Mouse (Mus musculus) hindbrain, postnatal 0 days (tissue): ENCODE data around the gene Cnp. TPM values are rescaled to one million over a fixed set of nuclear protein-coding genes. Genes with fewer than 3 reads are reported as not detected.

Source experiments
- ATAC-seq: fragments of 200-750 bp; cut with Nextera tagmentation; 2 replicates; pipeline ENCODE4 v1.8.0; 2017; ENCODE audit warnings: mild to moderate bottlenecking, moderate TSS enrichment, moderate library complexity
- DNase-seq: peaks from one replicate; pipeline ENCODE4 v3.0.0-alpha.2; 2015; ENCODE audit warnings: low spot score
- H3K27ac ChIP-seq: fragments of 300-500 bp; sonication (generic); 2 replicates; pipeline ENCODE4 v1.5.1; 2014; ENCODE audit warnings: mild to moderate bottlenecking
- H3K27me3 ChIP-seq: fragments of 300-500 bp; sonication (generic); 2 replicates; pipeline ENCODE4 v1.6.1; 2014; ENCODE audit warnings: low read length, mixed read lengths; ENCODE audit not compliant: insufficient read depth
- H3K36me3 ChIP-seq: fragments of 300-500 bp; sonication (generic); 2 replicates; pipeline ENCODE4 v1.6.1; 2014; ENCODE audit warnings: low read length, mixed read lengths; ENCODE audit not compliant: insufficient read depth
- H3K4me1 ChIP-seq: fragments of 300-500 bp; sonication (generic); 2 replicates; pipeline ENCODE4 v1.6.1; 2014; ENCODE audit warnings: antibody characterized with exemption, low read length, mixed read lengths; ENCODE audit not compliant: insufficient read depth
- H3K4me2 ChIP-seq: fragments of 300-500 bp; sonication (generic); 2 replicates; pipeline ENCODE4 v1.6.1; 2014; ENCODE audit warnings: low read depth, mild to moderate bottlenecking, low read length, moderate library complexity, mixed read lengths
- H3K4me3 ChIP-seq: fragments of 300-500 bp; sonication (generic); 2 replicates; pipeline ENCODE4 v1.5.1; 2014; ENCODE audit warnings: low read length
- H3K9ac ChIP-seq: fragments of 300-500 bp; sonication (generic); replicated peaks from 2 replicates; pipeline ENCODE4 v1.6.1; 2014; ENCODE audit warnings: mild to moderate bottlenecking, low read length, moderate library complexity, mixed read lengths
- H3K9me3 ChIP-seq: fragments of 300-500 bp; sonication (generic); 2 replicates; pipeline ENCODE4 v1.6.1; 2016; ENCODE audit warnings: low read length, mixed read lengths
- CTCF ChIP-seq: IDR thresholded peaks from 2 replicates; pipeline ENCODE4 v1.5.1; 2016; ENCODE audit warnings: antibody characterized with exemption, control low read depth, low read depth
- WGBS: fragments of 180-500 bp; shearing (Covaris S2); extraction: QIAGEN DNeasy Blood & Tissue Kit; methylation state at CpG from one replicate; pipeline ENCODE4 v1.1.7; 2014; 5-methylcytosine and 5-hydroxymethylcytosine counted together
- polyA plus RNA-seq: library from polyadenylated mRNA; unstranded; fragments of >200 nt; fragmentation: Nextera tagmentation; extraction: Ambion mirVana; gene quantifications from 2 replicates; pipeline ENCODE4 v1.2.1, GENCODE M21; 2015
- total RNA-seq: library from RNA; depleted of rRNA; stranded (reverse); fragments of >200 nt; gene quantifications from 2 replicates; pipeline ENCODE4 v1.2.3, GENCODE M21; 2014; rRNA removed

Gene Cnp
- total RNA-seq (95.3 and 125 TPM in 2 replicates), polyA plus RNA-seq (121 and 146 TPM in 2 replicates)

DNA sequence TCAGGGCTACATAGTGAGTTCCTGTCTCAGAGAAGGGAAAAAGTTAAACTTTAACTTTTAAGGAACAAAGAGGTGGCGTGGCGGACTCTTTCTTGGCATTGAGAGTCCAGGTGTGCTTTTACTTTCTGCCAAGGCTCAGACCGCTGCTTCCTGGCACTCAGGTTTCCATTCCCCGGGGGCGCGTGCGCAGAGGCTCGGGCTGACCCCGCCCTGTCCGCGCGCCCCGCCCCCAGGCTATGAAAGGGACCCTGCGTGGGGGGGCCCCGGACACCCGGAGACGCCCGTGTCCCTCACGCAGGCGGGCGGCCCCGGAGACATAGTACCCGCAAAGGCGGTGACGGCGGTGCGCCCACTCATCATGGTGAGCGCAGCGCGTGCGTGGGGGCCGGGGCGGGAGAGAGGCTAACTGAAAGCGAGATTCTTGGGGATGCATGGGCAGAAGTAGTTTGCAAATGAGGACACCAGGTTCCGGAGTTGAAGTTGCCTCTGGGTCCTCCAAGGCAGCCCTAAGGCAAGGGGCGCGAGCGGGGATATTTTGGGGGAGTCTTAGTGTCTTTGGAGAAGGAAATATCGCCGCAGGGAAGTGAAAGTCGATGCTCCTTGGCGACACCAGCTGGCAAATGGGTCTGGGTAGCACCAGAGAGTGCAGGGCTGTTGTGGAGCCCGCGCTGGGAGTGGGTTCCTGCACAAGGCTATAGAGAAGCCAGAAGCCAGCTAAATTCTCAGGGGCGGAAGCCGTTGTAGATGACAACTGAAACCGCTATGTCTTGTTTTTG, at the start of gene Cnp:
Cnp (plus strand) TSS at position 197 of the 776 bp plus-strand sequence.
- Histone ChIP-seq H3K9ac (peak within 1 kb of the TSS; percentile 55), H3K27me3 (no peaks in the 10 kb centered on the region), H3K4me3 (peak within 1 kb of the TSS; percentile 62), H3K36me3 (peaks cover 16% of the 10 kb centered on the region; the same call in 1 of the 2 replicates), H3K4me1 (peaks cover 15% of the 10 kb centered on the region; the same call in 1 of the 2 replicates), H3K27ac (peak within 1 kb of the TSS; percentile 69), H3K4me2 (peak within 1 kb of the TSS; percentile 81), H3K9me3 (no peaks in the 10 kb centered on the region)
- peak; percentile 82 for DNase-seq
- WGBS, result 2% methylated on average over 47 of the region's 47 CpGs
- TF ChIP-seq CTCF, result peak; percentile 33; the same call in 1 of the 2 replicates
- peak; percentile 65 for ATAC-seq

DNA sequence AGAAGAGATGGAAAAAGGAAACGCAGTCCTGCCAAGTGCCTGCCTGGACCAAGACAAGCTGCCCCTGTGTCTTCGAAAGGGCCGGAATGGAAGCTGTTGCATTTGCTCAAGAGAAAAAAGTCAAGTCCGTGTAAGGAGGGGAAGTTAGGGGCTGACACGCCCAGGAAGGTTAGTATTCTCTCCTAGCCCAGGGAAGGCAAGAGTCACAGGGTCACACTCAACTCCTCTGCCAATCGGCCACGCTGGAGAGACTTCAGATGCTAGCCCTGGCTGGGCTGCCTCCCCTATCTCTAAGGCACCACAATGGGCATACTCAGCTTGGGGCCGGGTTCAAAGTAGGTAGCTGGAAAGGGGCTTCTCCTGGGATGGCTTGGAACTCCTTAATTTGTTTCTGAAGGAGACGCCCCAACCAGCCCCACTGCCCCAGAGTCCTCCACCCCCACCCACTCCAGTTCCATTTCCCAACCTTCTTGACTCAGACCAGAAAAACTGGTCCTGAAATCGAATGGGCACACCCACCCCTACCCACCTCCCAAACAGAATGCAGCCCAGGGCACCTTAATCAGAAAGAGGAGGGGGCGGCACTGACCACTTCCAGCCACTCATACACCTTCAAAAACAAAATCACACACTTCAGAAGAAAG, 49.6 kb upstream of the Cnp start:
- 44% methylated on average over 11 of the region's 11 CpGs for WGBS
- H3K27ac ChIP-seq, result no peak overlapping the region
- peak overlapping the region; percentile 79; the same call in 1 of the 2 replicates for H3K9ac ChIP-seq

GRCm38 (mm10) chr11:100526052-100526816, 48.5 kb upstream of the Cnp start:
- TF ChIP-seq CTCF, result no peak
- H3K4me3 ChIP-seq, result peak overlapping the region; percentile 89
- no peaks in the 10 kb centered on the region for H3K9me3 ChIP-seq
- ATAC-seq, result no peak
- H3K27ac ChIP-seq, result no peak overlapping the region
- peaks cover 28% of the 10 kb centered on the region for H3K4me1 ChIP-seq
- WGBS, result 7% methylated on average over 15 of the region's 15 CpGs
- no peaks in the 10 kb centered on the region for H3K27me3 ChIP-seq
- H3K36me3 ChIP-seq, result peaks cover 26% of the 10 kb centered on the region
- peak overlapping the region; percentile 93 for H3K4me2 ChIP-seq
- DNase-seq, result no peak
- peak overlapping the region; percentile 79 for H3K9ac ChIP-seq

More for the DNA sequence above, 49.6 kb upstream of the Cnp start:
- peak overlapping the region; percentile 93 for H3K4me2 ChIP-seq
- H3K4me1 ChIP-seq, result peaks cover 28% of the 10 kb centered on the region
- H3K9me3 ChIP-seq, result no peaks in the 10 kb centered on the region
- H3K4me3 ChIP-seq, result peak overlapping the region; percentile 89
- H3K36me3 ChIP-seq, result peaks cover 35% of the 10 kb centered on the region
- H3K27me3 ChIP-seq, result no peaks in the 10 kb centered on the region
- TF ChIP-seq CTCF, result no peak
- no peak for DNase-seq
- no peak for ATAC-seq

GRCm38 (mm10) chr11:100527066-100527457, 47.6 kb upstream of the Cnp start:
- no peaks in the 10 kb centered on the region for H3K27me3 ChIP-seq
- H3K4me3 ChIP-seq, result peak overlapping the region; percentile 89
- no peaks in the 10 kb centered on the region for H3K9me3 ChIP-seq
- peaks cover 18% of the 10 kb centered on the region; the same call in 1 of the 2 replicates for H3K36me3 ChIP-seq
- peak; percentile 52 for TF ChIP-seq CTCF
- peak overlapping the region; percentile 93 for H3K4me2 ChIP-seq
- H3K27ac ChIP-seq, result peak overlapping the region; percentile 88
- WGBS, result 1% methylated on average over 26 of the region's 26 CpGs
- peak overlapping the region; percentile 79 for H3K9ac ChIP-seq
- peak; percentile 78 for DNase-seq
- ATAC-seq, result peak; percentile 25
- peaks cover 28% of the 10 kb centered on the region for H3K4me1 ChIP-seq

DNA sequence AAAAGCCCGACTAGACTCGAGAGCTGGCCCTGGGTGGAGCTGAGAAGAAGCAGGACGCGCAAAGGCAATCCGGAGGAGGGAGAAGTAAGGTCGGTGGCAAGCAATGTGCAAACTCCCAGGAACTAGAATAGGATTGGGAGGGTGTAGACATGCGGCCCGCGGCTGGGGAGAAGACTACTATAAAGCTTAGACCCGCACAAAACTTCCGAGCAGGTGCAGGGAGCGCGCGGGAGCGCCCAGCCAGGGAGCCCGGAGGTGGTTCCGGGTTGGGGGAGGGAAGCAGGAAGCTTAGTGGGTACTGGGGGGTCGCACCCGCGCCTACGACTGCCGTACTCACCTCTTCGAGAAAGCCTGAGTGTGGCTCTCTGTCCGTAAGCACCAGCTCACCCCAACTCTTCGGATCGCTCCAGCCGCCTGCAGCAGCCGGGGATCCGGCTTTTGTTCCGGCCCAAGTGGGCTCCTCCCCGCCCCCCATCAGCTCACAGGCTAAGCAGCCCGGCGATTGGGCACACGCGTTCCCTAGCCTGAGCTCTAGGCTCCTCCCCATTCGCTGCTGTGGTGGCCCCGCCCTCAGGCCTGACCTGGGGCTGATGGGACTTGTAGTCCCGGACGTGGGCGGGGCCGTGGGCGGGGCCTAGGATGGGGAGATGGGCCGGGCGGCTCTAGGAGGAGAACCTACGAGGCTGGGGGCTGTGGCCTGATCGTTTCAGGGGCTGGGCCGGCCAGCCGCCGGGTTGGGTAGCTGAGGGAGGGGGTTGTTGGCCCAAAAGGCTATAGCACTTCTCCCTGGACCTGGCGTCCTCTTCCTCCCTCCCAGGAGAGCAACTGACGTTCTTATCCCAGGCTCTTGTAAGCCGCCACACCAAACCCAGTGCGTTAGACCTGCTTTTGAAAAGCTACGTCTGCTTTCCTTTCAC, 47.0 kb upstream of the Cnp start, which contains the start of gene Acly:
Acly (minus strand) TSS at position 543 of the 917 bp plus-strand sequence.
- Histone ChIP-seq H3K9me3 (no peaks in the 10 kb centered on the region), H3K4me3 (peak within 1 kb of the TSS; percentile 89), H3K4me1 (peaks cover 28% of the 10 kb centered on the region), H3K27ac (peak within 1 kb of the TSS; percentile 88), H3K27me3 (no peaks in the 10 kb centered on the region), H3K4me2 (peak within 1 kb of the TSS; percentile 93), H3K9ac (peak within 1 kb of the TSS; percentile 79), H3K36me3 (peaks cover 12% of the 10 kb centered on the region; the same call in 1 of the 2 replicates)
- ATAC-seq, result peak; percentile 99
- WGBS, result under 1% methylated on average over 46 of the region's 54 CpGs
- TF ChIP-seq CTCF, result no peak
- peak; percentile 99 for DNase-seq
